Mouse (Mus musculus): Measurements from ENCODE around the gene Slc17a5.
"Not testable (repeated sequence)": the region's sequence is repeated elsewhere in the genome, so short reads cannot be mapped to it uniquely, and the experiment has no call there.

DNA sequence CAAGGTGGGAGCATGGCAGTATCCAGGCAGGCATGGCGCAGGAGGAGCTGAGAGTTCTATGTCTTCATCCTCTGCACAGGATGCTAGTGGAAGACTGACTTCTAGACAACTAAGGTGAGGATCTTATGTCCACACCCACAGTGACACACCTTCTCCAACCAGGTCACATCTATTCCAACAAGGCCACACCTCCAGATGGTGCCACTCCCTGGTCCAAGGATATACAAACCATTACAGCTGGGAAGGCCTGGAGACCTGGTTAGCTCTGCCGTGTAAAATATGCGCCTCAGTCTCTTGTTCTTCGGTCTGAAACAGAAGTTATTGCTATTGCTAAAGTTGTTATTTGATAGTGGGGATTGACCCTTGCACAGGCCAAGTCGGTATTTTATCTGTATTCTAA lies 99.8 kb downstream of the Slc17a5 start:
- TF ChIP-seq CTCF (IDR thresholded peaks at IDR 0.05; ENCODE audit: low read depth, low read length); POLR2AphosphoS5 (IDR thresholded peaks at IDR 0.05; ENCODE audit: insufficient replicate concordance, low read depth, low read length); GATA1 (IDR thresholded peaks at IDR 0.05; ENCODE audit: borderline replicate concordance, low read length); TAL1 (conservative IDR thresholded peaks at IDR 0.05; ENCODE audit: low read depth, low read length): not testable (repeated sequence)
